Mouse (Mus musculus): ENCODE measurements around the gene Dlx3. TPM values are rescaled to one million over a fixed set of nuclear protein-coding genes. Genes with fewer than 3 reads are reported as not detected.

Dlx3 gene
- total RNA-seq, 2 experiments from 2014 or later: 0.17 TPM; not detected in 1

DNA sequence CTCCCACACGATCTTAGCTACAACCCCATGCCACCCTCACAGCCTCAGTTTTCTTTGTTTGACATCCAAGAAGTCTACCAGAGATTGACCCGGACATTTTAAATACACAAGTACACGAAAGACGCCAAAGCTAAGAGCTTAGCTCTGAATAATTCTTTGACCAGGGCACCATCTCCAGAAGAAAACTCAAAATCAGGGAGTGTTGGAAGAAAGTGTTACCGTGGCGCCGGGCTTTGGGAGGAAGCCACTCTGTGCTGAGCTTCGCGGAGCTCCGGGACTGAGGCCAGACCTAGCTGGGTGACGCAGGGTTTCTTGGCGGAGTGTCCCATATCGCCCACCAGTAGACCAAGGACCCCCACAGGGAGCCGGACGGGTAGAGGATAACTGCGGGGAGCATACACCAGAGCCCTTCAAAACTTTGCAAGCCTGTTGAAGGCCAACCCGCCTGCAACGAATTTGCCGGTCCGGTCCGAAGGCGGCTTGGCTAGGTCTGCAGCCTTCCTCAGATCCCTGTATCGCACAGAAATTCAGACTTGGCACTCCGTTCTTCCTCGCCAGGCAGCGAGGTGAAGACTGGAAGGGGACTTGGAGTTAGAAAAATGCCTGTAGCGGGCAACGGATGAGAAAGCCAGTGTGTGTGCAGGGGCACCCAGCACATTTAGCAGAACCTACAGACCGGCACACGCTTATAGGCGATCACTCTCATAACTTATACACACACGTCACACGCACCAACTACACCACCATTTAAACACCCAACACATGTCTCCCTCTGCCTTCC, 30.5 kb downstream of the Dlx3 start:
- no peak for DNase-seq (ENCODE audit: low spot score in 2 of 2)

DNA sequence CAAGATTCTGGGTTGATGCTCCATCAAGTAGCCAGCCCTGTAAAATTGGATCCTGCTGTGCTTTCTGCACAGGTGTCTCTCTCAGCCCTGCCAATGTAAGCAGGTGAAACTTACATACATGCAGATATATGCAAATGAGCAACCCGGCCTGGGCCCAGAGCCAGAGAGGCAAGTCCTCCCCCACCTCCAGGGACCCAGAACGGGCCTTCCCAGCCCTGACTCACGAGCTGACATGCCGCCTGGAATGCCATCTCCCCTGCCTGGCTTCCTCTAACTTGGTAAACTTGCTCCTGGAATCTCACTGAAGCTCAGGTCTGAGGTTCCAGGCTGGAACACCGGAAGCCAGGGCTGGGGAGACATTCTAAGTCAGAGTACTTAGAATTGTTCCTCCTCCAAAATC, 33.2 kb downstream of the Dlx3 start:
- no peak for DNase-seq (ENCODE audit: low spot score in 2 of 2)

DNA sequence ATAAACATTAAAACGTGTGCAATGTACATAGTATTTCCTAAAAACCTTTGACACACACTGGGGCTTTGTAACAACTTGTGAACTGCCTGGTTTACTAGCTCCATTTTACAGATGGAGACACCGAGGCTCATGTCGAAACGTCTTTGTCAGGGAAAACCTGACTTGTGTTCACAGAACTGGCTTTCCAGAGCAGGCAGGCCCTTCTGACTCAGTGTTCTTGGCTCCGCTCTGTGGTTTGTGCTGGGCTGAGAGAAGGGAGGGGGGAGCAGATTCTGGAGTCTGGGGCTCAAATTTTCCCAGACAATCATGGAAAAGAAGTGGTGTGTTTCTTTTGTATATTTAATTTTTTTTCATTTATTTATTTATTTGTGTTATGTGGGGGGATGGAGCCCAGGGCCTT, 33.8 kb downstream of the Dlx3 start:
- DNase-seq (ENCODE audit: low spot score in 2 of 2): no peak

DNA sequence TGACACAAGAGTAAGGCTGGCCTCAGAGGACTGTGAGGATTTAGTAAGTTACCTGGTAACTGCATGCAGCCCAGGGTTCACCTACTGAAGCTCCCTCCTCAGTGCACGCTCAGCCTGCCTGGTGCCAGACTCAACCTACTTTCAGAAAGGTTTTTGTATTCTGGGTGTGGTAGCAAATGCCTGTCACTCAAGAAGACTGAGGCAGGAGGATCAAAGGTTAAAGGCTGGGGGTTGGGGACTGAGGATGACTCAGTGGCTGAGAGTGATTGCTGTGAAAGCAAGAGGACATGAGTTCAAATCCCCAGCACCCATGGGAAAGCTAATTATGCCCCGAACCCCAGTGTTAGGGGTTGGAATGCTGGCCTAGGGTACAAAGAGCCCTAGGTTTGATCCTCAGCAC, 35.6 kb downstream of the Dlx3 start:
- DNase-seq (ENCODE audit: low spot score in 2 of 2): no peak

DNA sequence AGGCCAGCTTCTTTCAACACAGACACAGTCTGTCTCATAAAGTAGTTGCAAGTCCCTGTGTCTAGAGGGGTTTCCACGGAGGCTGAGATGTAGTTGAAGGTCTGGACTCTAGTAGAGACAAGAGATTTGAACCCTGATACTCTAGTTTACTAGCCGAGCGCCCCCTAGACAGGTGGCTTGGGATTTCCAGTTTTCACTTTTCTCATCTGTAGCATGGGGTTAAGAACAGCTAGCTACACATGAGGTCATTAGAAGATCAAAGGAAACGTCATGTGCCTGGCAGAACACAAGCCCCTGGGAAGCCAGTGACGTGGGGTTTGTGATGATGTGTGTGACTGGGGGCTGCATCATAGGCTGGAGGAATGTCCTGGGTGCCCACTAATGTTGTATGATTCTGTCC, 37.4 kb downstream of the Dlx3 start:
- DNase-seq (ENCODE audit: low spot score in 2 of 2): no peak

DNA sequence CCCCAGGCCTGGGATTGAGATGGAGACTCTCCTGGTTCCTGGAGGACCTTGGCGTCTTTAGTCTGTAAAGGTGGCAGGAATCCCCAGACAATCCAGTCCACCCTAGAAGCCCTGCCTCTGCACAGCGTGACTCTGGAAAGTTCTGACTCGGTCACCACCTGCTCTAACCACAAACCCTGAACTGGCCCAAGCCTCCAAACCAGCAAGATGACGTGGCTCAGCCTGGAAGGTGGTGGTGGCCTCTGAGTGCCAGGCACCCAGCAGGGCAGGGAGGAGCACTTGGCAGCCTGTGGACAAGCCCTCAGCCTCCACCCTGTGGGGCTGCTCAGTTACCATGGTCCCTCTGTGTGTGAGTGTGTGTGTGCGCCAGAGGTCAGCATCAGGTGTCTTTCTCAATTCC, 38.0 kb downstream of the Dlx3 start:
- no peak for DNase-seq (ENCODE audit: low spot score in 2 of 2)

DNA sequence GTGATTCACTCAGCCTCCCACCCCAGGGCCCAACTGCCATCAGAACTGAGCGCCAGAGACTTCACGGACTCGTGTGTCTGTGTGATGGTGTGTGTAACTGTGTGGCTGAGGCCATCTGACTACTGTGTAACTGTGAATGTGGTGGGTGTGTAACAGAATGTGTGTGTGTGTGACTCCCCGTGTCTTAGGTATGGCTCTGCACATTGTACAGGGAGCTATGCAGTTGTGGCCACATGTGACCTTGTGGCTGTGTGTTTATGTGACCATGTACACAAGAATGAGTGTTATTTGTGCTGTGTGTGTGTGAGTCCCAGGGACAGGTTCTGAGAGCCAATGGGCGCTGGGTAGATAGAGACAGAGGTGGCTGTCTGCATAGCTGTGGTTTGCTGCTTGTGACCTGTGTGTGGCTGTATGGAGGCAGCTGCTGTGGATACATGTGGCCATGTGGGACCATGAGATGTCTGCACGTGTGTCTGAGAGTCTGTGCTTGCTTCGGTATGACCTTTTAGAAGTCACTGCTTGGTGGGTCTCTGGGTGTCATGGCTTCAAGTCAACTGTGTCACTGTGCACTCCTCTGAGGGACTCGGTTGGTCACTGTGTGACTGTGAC, 39.9 kb downstream of the Dlx3 start:
- no peak for DNase-seq (ENCODE audit: low spot score in 2 of 2)

DNA sequence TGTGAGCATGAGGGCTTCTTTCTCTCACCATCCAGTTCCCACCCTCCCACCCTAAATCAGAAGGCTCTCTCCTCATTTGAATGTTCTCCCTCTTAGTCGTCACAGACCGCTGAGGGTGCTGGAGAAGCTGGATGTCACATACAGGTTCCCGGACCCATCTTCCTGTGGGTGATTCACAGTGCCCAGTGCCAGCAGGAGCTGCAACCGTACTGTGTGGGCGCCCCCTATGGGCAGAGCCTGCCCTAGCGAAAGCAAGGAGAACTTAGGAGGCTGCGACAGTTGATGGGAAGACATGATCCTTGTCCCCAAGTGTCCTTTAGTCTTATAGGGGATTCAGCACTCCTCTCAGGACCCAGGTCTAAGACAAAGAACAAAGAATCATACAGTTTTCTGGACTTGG, 40.8 kb downstream of the Dlx3 start:
- DNase-seq (ENCODE audit: low spot score in 2 of 2): no peak

DNA sequence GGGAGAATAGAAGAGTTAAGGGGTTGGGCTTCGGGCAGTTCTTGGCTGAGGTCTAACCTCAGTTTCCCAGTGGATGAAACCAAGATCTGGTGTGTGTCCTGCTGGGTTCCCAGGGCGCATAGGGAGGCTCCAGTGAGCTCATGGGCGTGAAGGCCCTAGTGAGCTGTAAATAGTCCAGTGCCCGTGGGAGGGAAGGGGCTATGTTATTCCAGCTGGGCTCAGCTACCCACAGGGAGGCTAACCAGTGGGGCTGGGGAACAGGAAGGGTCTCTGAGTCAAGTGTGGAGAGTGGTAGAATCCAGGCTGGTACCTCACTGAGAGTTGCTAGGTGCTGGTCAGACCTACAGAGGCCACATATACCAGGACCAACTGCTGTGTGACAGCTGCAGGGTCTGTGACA, 41.8 kb downstream of the Dlx3 start:
- no peak for DNase-seq (ENCODE audit: low spot score in 2 of 2)

DNA sequence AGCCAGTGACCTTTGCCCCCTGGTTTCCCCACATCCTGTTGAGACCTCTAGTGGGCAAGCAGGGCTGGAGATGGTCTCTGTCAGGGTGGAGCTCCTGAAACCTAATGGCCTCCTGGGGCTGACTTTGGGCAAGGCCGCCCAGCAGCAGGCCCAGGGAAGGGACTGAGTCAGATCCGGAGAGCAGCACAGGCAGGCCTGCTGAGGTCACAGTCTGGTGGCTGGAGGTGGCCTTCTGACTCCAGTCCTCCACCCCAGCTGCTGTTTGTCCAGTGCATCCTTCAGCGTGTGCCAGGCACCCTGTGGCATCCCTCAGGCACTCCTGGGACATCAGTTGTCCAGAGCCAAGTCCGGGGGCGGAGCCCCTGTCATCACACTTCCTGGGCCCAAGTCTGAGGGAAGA, 45.9 kb downstream of the Dlx3 start:
- DNase-seq (ENCODE audit: low spot score in 2 of 2): no peak

Other genes with a start within 250 kb of the Dlx3 start
- gene Col1a1, start 183.9 kb upstream of the Dlx3 start, total RNA-seq (2021): 1,000 to 10,000 TPM in 1 of 2 experiments, 100 to 1,000 TPM in 1; 890 to 1,096 TPM
- not detected for gene Hils1, start 152.5 kb upstream of the Dlx3 start, total RNA-seq (2021)
- gene Sgca, start 143.8 kb upstream of the Dlx3 start, total RNA-seq (2021): 1 to 10 TPM; 2.8 to 3.9 TPM
- 100 to 1,000 TPM; 108 to 113 TPM for gene Ppp1r9b, start 129.1 kb upstream of the Dlx3 start, total RNA-seq (2021)
- gene Samd14, start 110.2 kb upstream of the Dlx3 start, total RNA-seq (2021): 10 to 100 TPM; 16.2 to 22.5 TPM
- 10 to 100 TPM; 59.8 to 69.3 TPM for gene Pdk2, start 78.8 kb upstream of the Dlx3 start, total RNA-seq (2021)
- gene Itga3, start 43.3 kb upstream of the Dlx3 start, total RNA-seq (2021): 10 to 100 TPM; 28.9 to 37.0 TPM
- gene Dlx4, start 26.1 kb downstream of the Dlx3 start, total RNA-seq (2021): under 1 TPM; 0.31 to 0.53 TPM
- under 1 TPM in 1 of 2 experiments, not detected in 1; 0.22 TPM for gene Tac4, start 141.4 kb downstream of the Dlx3 start, total RNA-seq (2021)
- 10 to 100 TPM; 77.8 to 80.3 TPM for gene Kat7, start 190.1 kb downstream of the Dlx3 start, total RNA-seq (2021)
- 10 to 100 TPM; 21.9 to 27.8 TPM for gene Fam117a, start 216.9 kb downstream of the Dlx3 start, total RNA-seq (2021)